Mouse (Mus musculus): ENCODE data around the gene Synj2.

Gene Synj2

DNA sequence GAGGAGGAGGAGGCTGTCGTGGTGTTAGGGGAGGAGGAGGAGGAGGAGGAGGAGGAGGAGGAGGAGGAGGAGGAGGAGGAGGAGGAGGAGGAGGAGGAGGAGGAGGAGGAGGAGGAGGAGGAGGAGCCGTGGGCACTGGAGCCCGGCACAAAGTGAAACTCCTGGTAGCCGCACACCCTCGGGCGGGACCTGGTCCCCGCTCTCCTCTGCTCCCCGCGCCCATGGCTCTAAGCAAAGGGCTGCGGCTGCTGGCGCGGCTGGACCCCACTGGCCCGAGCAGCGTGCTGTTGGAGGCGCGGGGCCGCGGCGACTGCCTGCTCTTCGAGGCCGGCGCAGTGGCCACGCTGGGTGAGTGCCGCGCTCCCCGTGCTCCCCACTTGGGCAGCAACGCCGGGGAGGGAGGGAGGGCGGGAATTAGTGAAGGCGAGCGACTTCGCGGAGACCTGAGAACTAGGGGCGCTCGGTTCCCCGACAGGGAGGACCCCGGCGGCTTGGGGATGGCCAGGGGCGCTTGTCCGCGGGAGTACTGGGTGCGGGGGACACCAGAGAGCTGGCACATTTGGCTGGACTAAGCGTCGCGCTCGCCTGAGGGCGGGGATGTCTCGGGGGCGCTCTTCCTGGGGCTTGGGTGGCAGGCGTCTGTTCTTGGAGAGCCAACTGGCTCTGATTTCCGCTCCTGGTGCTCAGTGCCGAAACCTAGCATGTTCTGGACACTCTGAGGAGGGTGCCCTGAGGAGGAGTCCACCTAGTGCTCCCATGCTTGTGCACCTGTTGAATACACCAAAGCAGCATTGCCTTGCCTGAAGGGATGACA, at the start of gene Synj2:
Gene Synj2, plus strand, starts transcription at position 51 of the 814 bp plus-strand sequence.
- in situ Hi-C loops (cut with MboI, MseI) = no loop called here

GRCm38 (mm10) chr17:5891933-5892683, 49.0 kb upstream of the Synj2 start:
- in situ Hi-C loops (cut with MboI, MseI) = no loop called here

GRCm38 (mm10) chr17:5893092-5893491, 48.0 kb upstream of the Synj2 start:
- in situ Hi-C loops (cut with MboI, MseI) = no loop called here

- in situ Hi-C loops (cut with MboI, MseI) = no loop called here
Measured at GRCm38 (mm10) chr17:5893574-5894148, 47.4 kb upstream of the Synj2 start.

DNA sequence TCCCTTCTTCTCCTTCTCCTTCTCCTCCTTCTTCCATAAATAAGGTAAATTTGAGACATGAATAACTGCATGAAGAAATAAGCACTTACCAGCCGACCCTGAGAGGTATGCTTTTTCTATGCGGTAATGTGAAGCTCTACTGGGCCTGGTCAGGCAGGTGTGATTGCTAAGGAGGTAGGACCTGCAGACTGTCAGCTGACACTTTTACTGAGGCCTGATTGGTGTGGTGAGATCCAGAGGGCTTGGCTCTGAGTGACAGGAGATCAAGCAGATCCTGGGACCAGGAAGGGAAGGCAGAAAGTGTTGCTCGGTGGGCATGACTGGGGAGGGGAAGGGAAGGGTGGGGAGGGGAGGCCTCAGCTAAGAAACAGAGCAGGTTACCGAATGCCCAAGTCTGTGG, 45.0 kb upstream of the Synj2 start:
- in situ Hi-C loops (cut with MboI, MseI) = no loop called here

- in situ Hi-C loops (cut with MboI, MseI) = no loop called here
Measured at GRCm38 (mm10) chr17:5896607-5897006, 44.5 kb upstream of the Synj2 start.

- in situ Hi-C loops (cut with MboI, MseI) = no loop called here
Measured at GRCm38 (mm10) chr17:5897326-5898200, 43.5 kb upstream of the Synj2 start.

- in situ Hi-C loops (cut with MboI, MseI) = no loop called here
Measured at GRCm38 (mm10) chr17:5899251-5899650, 41.8 kb upstream of the Synj2 start.

GRCm38 (mm10) chr17:5901381-5901780, 39.7 kb upstream of the Synj2 start:
- in situ Hi-C loops (cut with MboI, MseI) = no loop called here

DNA sequence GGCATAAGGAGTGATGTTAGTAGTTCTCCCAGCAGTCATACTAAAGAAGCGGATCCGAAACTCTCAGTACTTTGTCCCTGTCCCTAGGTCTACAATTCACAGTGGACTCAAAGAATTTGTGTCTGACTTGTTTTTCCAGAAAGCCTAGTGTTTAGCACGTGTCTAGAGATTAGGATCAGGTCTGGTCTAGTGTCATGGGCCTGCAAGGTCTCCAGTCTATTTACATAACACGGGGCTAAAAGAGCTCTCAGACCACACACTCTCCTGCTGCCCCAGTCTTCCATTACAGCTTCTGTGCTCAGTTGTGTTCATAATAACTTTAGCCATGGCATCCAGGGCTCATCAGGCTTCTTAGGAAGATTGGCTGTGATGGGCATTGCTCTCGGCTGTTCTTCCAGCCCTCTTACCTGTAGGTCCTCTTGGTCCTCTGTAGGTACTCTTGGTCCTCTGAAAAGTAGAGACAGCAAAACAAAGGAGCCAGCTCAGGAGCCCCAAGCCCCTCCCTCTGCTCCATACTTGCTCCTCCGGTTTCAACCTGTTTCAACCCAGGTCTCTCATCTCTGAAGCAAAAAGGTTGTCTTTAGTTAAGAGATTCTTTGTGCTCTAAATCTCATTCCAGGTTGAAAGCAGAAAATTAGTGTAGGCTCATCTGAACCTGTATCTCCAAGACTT, 37.3 kb upstream of the Synj2 start:
- in situ Hi-C loops (cut with MboI, MseI) = no loop called here

DNA sequence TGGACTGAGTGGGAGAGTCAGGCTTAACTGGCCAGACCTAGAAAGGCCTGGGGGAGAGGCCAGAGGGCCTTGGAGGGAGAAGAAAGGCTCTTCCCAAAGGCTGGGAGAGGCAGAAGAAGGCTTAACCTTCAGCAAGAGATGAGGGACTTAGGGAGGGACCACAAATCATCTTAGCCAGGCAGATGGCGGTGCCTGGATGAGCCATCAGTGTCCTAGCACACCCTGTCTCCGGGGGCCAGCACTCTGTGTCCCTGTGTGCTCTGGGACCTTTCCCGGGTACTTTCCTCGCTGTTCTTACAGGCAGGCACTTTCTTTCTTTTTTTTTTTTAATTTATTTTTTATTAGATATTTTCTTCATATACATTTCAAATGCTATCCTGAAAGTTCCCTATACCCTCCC, 31.4 kb upstream of the Synj2 start:
- in situ Hi-C loops (cut with MboI, MseI) = no loop called here

GRCm38 (mm10) chr17:5911591-5911990, 29.5 kb upstream of the Synj2 start:
- in situ Hi-C loops (cut with MboI, MseI) = no loop called here

DNA sequence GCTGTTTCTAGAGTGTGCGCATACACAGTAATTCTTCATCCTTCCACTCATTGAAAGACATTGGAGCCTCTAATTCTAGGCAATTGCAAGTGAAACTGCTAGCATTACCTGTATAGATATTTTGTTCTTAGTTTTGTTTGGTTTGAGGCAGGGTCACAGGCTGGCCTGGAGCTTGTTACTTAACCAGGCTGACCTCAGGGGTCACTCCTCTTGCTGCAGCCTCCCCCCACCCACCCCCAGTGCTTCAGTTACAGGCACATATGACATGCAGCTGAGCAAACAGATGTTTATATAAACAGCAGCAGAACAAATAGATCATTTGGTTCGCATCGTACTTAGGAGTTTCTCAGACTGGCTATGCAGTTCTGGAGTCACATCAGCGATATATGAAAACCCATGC, 28.3 kb upstream of the Synj2 start:
- in situ Hi-C loops (cut with MboI, MseI) = no loop called here

DNA sequence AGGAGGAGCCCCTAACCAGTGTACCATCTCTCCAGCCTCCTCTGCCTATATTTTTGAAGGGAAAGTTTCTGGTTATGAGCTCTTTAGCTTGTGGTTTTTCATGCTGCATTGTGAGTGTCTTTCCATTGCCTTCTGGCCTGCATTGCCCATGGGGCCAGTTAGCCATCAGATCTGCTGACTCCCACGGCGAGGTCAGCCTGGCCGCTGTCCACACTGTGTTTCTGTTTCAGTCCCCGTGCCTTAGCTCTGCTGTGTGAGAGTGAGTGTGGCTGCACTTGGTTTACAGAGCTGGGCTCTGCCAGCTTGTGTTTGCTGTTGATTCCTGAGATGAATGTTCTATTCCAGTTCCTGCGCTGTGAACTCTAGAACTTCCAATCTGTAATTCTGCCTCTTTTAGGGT, 26.9 kb upstream of the Synj2 start:
- in situ Hi-C loops (cut with MboI, MseI) = no loop called here

DNA sequence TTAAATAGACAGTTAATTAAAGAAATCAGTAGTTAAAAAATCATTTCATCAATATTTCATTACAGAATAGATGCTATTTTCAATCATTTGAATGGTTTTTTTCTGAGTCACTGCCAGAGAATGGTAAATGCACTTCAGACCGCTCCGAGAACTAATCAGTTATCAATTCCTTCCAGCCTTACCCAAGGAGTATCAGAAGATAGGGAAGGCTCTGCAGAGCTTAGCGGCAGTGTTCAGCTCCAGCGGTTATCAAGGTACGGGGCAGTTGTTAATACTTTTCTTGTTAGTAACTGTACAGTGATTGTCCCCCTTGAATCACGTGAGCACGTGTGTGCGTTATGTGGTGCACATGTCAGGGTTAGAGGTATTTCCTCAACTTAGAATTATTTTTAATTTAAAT, 19.1 kb upstream of the Synj2 start:
- in situ Hi-C loops (cut with MboI, MseI) = no loop called here

DNA sequence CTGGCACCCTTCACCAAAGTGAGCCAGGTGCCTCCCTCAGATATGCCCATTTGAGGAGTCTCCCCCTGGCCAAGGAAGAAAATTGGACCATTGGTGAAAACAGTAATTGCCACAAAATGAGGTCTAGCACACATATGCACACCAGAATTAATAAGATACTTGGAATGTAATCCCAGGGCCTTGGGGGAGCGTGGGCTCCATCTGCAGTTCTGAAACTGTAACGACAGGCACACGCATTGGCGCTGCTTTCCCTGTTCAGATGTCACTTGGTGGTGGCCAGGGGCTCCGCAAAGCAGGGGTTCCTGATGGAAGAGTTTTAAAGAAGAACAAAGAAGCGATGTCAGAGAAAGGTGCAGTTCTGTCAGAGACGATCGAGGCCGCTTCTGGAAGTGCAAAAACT, 17.8 kb upstream of the Synj2 start:
- in situ Hi-C loops (cut with MboI, MseI) = no loop called here

GRCm38 (mm10) chr17:5924238-5924637, 16.8 kb upstream of the Synj2 start:
- in situ Hi-C loops (cut with MboI, MseI) = no loop called here

DNA sequence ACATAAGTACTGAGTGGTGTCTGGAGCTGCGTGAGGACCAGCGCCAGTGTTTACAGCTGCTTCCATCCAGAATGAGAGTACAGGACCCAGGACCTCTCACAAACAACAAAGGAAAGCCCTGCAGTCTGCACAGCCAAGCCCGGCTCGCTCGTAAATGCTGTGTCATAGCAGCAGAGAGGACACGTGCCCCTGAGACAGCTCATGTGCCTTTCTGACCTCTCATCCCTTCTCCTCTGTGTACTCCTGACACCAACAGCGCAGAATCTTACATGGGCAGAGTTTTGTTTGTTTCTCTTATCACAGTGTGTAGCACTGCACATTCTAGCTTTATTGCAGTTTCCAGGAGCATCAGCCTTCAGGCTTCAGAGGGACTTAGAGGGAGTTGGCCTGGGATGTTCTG, 14.4 kb upstream of the Synj2 start:
- in situ Hi-C loops (cut with MboI, MseI) = no loop called here

GRCm38 (mm10) chr17:5929031-5929430, 12.0 kb upstream of the Synj2 start:
- in situ Hi-C loops (cut with MboI, MseI) = no loop called here

DNA sequence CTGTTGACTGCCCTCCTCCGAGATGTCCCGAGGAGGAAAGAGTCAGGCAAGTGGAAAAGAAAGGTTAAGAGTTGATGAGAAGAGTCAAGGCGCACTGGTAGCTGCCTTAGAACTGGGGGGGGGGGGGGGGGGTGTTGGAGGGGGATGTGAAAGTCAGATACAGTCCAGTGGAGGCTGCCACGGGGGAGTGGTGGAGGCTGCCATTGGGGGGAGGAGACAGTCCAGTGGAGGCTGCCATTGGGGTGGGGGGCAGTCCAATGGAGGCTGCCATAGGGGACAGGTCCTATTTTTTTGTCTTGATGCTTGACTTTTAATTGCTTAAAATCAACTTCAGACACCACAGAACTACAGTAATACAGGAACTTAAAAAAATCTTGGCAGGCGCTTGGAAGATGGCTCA, 8.9 kb upstream of the Synj2 start:
- in situ Hi-C loops (cut with MboI, MseI) = no loop called here
